Mouse (Mus musculus) neural tube, embryonic 15.5 days (tissue): Measurements from ENCODE around the gene Mcu. TPM values are rescaled to one million over a fixed set of nuclear protein-coding genes. Genes with fewer than 3 reads are reported as not detected.
A peak's percentile ranks its signal among the peaks of the same experiment; 100 is the strongest.

ENCODE experiments used
- ATAC-seq: fragments of 200-750 bp; cut with Nextera tagmentation; 2 replicates; pipeline ENCODE4 v1.8.0; 2017; ENCODE audit warnings: mild to moderate bottlenecking, moderate TSS enrichment, moderate library complexity; ENCODE audit not compliant: low FRiP score
- H3K27ac ChIP-seq: fragments of 300-500 bp; sonication (generic); replicated peaks from 2 replicates; pipeline ENCODE4 v1.5.1; 2015; ENCODE audit warnings: mild to moderate bottlenecking, inconsistent platforms
- H3K27me3 ChIP-seq: fragments of 300-500 bp; sonication (generic); replicated peaks from 2 replicates; pipeline ENCODE4 v1.6.1; 2015; ENCODE audit warnings: inconsistent platforms
- H3K36me3 ChIP-seq: fragments of 300-500 bp; sonication (generic); 2 replicates; pipeline ENCODE4 v1.6.1; 2015; ENCODE audit warnings: inconsistent platforms
- H3K4me1 ChIP-seq: fragments of 300-500 bp; sonication (generic); 2 replicates; pipeline ENCODE4 v1.6.1; 2015; ENCODE audit warnings: inconsistent platforms
- H3K4me2 ChIP-seq: fragments of 300-500 bp; sonication (generic); 2 replicates; pipeline ENCODE4 v1.6.1; 2015; ENCODE audit warnings: inconsistent platforms, mild to moderate bottlenecking, moderate library complexity
- H3K4me3 ChIP-seq: fragments of 300-500 bp; sonication (generic); replicated peaks from 2 replicates; pipeline ENCODE4 v1.5.1; 2015; ENCODE audit warnings: mild to moderate bottlenecking, inconsistent platforms
- H3K9ac ChIP-seq: fragments of 300-500 bp; sonication (generic); replicated peaks from 2 replicates; pipeline ENCODE4 v1.6.1; 2015; ENCODE audit warnings: mild to moderate bottlenecking, inconsistent platforms
- H3K9me3 ChIP-seq: fragments of 300-500 bp; sonication (generic); replicated peaks from 2 replicates; pipeline ENCODE4 v1.6.1; 2016; ENCODE audit warnings: inconsistent platforms
- WGBS: fragments of 180-500 bp; shearing (Covaris S2); methylation state at CpG from one replicate; pipeline ENCODE4 v1.1.7; 2015; ENCODE audit warnings: mixed read lengths; 5-methylcytosine and 5-hydroxymethylcytosine counted together
- polyA plus RNA-seq: library from polyadenylated mRNA; unstranded; fragments of >200 nt; fragmentation: Nextera tagmentation; extraction: Ambion mirVana; gene quantifications from 2 replicates; pipeline ENCODE4 v1.2.1, GENCODE M21; 2015

The Mcu gene
- polyA plus RNA-seq, 1 experiment from 2014 or later, result 49.2 TPM

- ATAC-seq, result no peak
- H3K4me3 ChIP-seq, result no peak overlapping the region
- WGBS, result 42% methylated on average over 7 of the region's 7 CpGs
- no peaks in the 10 kb centered on the region for H3K27me3 ChIP-seq
- H3K27ac ChIP-seq, result no peak overlapping the region
- peaks cover 2% of the 10 kb centered on the region; the same call in 1 of the 2 replicates for H3K9me3 ChIP-seq
- no peak overlapping the region for H3K9ac ChIP-seq
- H3K4me2 ChIP-seq, result no peak overlapping the region
- no peaks in the 10 kb centered on the region for H3K4me1 ChIP-seq
- H3K36me3 ChIP-seq, result peaks cover 4% of the 10 kb centered on the region; the same call in 1 of the 2 replicates
These were observed 69.1 kb downstream of the Mcu start for GRCm38 (mm10) chr10:59547426-59547825.

DNA sequence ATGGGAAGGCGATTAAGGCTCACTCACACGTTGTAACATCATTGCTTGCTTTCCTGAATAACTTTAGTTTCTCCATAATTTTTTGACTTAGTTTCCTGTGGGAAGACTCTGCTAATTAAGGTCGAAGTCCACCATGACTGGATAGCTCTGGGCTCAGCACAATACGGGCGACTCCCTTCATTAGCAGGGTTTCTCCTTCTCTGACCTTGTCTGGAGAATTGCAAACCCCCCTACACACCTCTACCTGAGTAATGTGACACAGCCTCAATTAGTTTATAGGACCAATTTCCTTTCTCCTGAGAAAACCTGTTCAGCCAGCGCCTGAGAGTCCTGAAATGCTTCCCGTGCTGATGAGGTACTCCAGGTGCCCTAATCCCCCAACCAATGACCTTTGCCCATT lies 71.3 kb downstream of the Mcu start:
- no peak overlapping the region for H3K9ac ChIP-seq
- 93% methylated on average over 7 of the region's 7 CpGs for WGBS
- no peaks in the 10 kb centered on the region for H3K27me3 ChIP-seq
- no peak overlapping the region for H3K4me3 ChIP-seq
- no peak overlapping the region for H3K4me2 ChIP-seq
- peaks cover 2% of the 10 kb centered on the region; the same call in 1 of the 2 replicates for H3K9me3 ChIP-seq
- peaks cover 4% of the 10 kb centered on the region; the same call in 1 of the 2 replicates for H3K36me3 ChIP-seq
- H3K4me1 ChIP-seq, result peaks cover 10% of the 10 kb centered on the region
- H3K27ac ChIP-seq, result no peak overlapping the region
- no peak for ATAC-seq

DNA sequence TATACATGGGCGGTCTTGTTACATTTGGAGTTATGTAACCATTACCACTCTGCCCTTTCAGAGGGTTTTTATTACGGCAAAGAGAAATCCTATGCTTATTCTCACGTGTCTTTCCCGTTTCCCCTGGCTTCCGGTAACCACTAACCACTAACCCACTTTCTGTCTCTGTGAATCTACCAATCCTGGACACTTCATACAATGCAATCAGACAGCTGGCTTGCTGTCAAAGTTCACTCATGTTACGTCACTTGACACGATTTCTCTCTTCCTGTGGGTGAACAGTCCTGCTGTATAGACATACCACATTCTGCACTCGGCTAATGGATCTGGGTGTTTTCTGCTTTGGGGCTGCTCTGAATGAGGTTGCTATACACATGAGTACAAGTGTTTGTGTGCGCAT lies 73.1 kb downstream of the Mcu start:
- peaks cover 4% of the 10 kb centered on the region; the same call in 1 of the 2 replicates for H3K36me3 ChIP-seq
- peaks cover 2% of the 10 kb centered on the region; the same call in 1 of the 2 replicates for H3K9me3 ChIP-seq
- no peak overlapping the region for H3K4me3 ChIP-seq
- H3K4me2 ChIP-seq, result no peak overlapping the region
- no peak for ATAC-seq
- H3K9ac ChIP-seq, result no peak overlapping the region
- H3K27ac ChIP-seq, result no peak overlapping the region
- WGBS, result 89% methylated on average over 9 of the region's 9 CpGs
- no peaks in the 10 kb centered on the region for H3K27me3 ChIP-seq
- H3K4me1 ChIP-seq, result peaks cover 28% of the 10 kb centered on the region

DNA sequence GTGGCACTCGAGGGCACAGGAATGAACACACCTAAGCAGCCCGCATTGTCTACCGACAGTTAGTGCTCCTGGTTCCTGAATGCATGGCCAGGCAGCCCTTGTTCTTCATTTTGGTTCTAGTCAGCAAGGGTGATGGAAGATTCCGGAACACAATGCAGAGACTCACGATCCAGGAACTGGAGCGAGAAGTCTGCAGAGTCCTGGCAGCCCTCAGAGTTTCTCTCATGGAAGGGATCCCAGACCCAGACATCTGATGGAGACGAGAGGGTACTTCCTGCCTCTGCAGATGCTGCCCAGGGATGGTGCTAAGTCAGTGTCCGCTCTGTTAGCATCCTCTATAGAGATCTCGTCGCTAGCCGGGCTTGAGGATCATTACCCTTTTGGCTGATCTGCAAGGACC lies 75.0 kb downstream of the Mcu start:
- no peak overlapping the region for H3K4me2 ChIP-seq
- H3K9me3 ChIP-seq, result peaks cover 2% of the 10 kb centered on the region; the same call in 1 of the 2 replicates
- peaks cover 33% of the 10 kb centered on the region for H3K4me1 ChIP-seq
- 83% methylated on average over 11 of the region's 11 CpGs for WGBS
- no peaks in the 10 kb centered on the region for H3K27me3 ChIP-seq
- H3K9ac ChIP-seq, result no peak overlapping the region
- no peak overlapping the region for H3K4me3 ChIP-seq
- no peak overlapping the region for H3K27ac ChIP-seq
- no peak for ATAC-seq
- H3K36me3 ChIP-seq, result peaks cover 4% of the 10 kb centered on the region; the same call in 1 of the 2 replicates

- Histone ChIP-seq H3K4me2 (no peak overlapping the region), H3K27me3 (no peaks in the 10 kb centered on the region), H3K4me3 (no peak overlapping the region), H3K9ac (no peak overlapping the region), H3K27ac (no peak overlapping the region), H3K4me1 (peaks cover 33% of the 10 kb centered on the region), H3K9me3 (no peaks in the 10 kb centered on the region), H3K36me3 (no peaks in the 10 kb centered on the region)
- WGBS, result 79% methylated on average over 3 of the region's 3 CpGs
- ATAC-seq, result no peak
These were observed 75.9 kb downstream of the Mcu start for GRCm38 (mm10) chr10:59540596-59540995.

DNA sequence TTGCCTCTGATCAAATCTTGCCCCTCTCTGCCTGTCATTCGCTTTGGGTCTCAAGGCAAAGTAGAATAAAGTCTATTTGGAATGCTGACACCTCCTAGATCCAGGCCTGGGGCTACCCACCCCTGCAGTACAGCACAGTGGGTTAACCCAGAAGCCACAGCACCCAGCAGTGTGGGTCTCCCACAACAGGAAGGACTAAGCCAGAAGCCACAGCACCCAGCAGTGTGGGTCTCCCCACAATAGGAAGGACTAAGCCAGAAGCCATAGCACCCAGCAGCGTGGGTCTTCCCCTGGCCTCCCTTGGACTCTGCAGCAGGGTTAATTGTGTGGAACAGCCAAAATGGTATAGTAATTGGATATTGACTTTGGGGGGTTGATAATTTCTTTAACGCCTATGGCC lies 76.4 kb downstream of the Mcu start:
- Histone ChIP-seq H3K4me1 (peaks cover 33% of the 10 kb centered on the region), H3K9ac (no peak overlapping the region), H3K36me3 (no peaks in the 10 kb centered on the region), H3K4me3 (no peak overlapping the region), H3K9me3 (no peaks in the 10 kb centered on the region), H3K27me3 (no peaks in the 10 kb centered on the region), H3K4me2 (peak overlapping the region; percentile 61; the same call in 1 of the 2 replicates), H3K27ac (peak overlapping the region; percentile 67)
- ATAC-seq, result no peak
- WGBS, result 57% methylated on average over 3 of the region's 3 CpGs

DNA sequence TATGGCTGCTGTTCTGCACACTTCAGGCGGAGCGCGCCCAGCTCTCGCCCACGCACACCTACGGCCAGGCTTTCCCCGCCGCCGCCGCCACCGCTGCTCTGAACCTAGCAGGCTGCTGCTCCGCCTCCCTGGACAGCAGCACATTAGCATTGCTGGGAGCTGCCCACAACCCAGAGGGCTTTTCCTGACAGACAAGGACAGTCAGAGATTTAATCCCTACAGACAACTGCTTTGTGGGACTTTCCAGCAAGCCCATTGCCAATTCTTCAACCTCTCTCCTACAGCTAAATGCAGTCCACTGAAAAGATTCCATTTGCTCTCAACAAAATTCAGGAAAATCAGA lies 77.0 kb downstream of the Mcu start:
- Histone ChIP-seq H3K36me3 (no peaks in the 10 kb centered on the region), H3K4me3 (peak overlapping the region; percentile 30), H3K27ac (peak overlapping the region; percentile 67), H3K4me1 (peaks cover 33% of the 10 kb centered on the region), H3K4me2 (peak overlapping the region; percentile 61), H3K9me3 (no peaks in the 10 kb centered on the region), H3K9ac (peak overlapping the region; percentile 32; the same call in 1 of the 2 replicates), H3K27me3 (no peaks in the 10 kb centered on the region)
- ATAC-seq, result peak; percentile 72
- WGBS, result 0% methylated on average over 12 of the region's 12 CpGs

- ATAC-seq, result peak; percentile 61
- Histone ChIP-seq H3K9ac (peak overlapping the region; percentile 32; the same call in 1 of the 2 replicates), H3K27ac (peak overlapping the region; percentile 67), H3K9me3 (no peaks in the 10 kb centered on the region), H3K36me3 (no peaks in the 10 kb centered on the region), H3K4me3 (peak overlapping the region; percentile 30), H3K4me2 (peak overlapping the region; percentile 61), H3K27me3 (no peaks in the 10 kb centered on the region), H3K4me1 (peaks cover 33% of the 10 kb centered on the region)
- 26% methylated on average over 17 of the region's 17 CpGs for WGBS
These were observed 77.5 kb downstream of the Mcu start for GRCm38 (mm10) chr10:59538767-59539532.

GRCm38 (mm10) chr10:59538063-59538462 lies 78.4 kb downstream of the Mcu start:
- Histone ChIP-seq H3K4me3 (no peak overlapping the region), H3K36me3 (no peaks in the 10 kb centered on the region), H3K4me2 (0 out of 2 replicates have a peak overlapping the region, but pooled peaks have one; percentile 61), H3K4me1 (peaks cover 33% of the 10 kb centered on the region), H3K9me3 (no peaks in the 10 kb centered on the region), H3K27me3 (no peaks in the 10 kb centered on the region), H3K27ac (peak overlapping the region; percentile 67), H3K9ac (no peak overlapping the region)
- no peak for ATAC-seq
- WGBS, result 41% methylated on average over 6 of the region's 6 CpGs

DNA sequence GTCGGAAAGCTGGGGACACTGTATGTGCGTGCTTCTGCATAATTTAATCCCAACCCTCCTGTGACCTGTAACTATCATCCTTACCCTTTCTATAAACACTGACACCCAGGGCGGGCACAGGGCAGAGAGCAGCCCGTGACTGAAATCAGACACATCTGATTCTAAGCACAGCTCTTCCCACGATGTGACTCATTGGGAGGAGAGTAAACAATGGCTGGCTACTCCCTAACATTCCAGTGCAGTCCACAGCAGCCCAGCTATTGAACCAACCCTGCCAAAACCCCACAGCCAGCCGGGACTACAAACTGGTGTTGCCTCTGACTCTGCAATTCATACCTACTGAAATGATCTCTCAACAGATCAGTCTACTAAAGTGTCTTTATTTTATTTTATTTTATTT lies 78.9 kb downstream of the Mcu start:
- Histone ChIP-seq H3K4me3 (no peak overlapping the region), H3K9me3 (no peaks in the 10 kb centered on the region), H3K27ac (peak overlapping the region; percentile 67; the same call in 1 of the 2 replicates), H3K4me1 (peaks cover 33% of the 10 kb centered on the region), H3K9ac (no peak overlapping the region), H3K27me3 (no peaks in the 10 kb centered on the region), H3K36me3 (no peaks in the 10 kb centered on the region), H3K4me2 (no peak overlapping the region)
- 67% methylated on average over 6 of the region's 6 CpGs for WGBS
- no peak for ATAC-seq

DNA sequence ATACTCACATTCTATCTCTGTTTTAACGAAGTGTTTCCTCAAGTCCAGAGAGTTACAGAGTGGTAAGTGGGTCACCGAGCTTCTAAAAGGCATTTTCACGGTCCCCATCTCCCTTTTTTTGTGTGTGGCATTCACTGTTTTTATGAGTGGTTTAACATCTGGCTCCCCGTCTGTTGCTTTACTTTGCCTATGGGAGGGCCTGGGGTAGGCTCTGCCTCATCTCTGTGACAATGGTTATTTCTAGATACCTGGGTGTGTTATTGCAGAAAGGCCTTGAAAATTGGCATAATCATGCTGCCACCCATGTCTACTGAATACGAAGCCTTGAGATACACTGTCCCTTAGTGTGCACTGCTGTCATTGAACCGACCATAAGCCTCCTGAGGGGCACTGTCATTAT lies 84.2 kb downstream of the Mcu start:
- no peak overlapping the region for H3K9ac ChIP-seq

GRCm38 (mm10) chr10:59527819-59528218 lies 88.7 kb downstream of the Mcu start:
- Histone ChIP-seq H3K9me3 (no peaks in the 10 kb centered on the region), H3K4me1 (peaks cover 3% of the 10 kb centered on the region; the same call in 1 of the 2 replicates), H3K36me3 (no peaks in the 10 kb centered on the region), H3K4me2 (no peak overlapping the region), H3K27me3 (no peaks in the 10 kb centered on the region), H3K27ac (no peak overlapping the region), H3K9ac (no peak overlapping the region), H3K4me3 (no peak overlapping the region)
- no peak for ATAC-seq
- WGBS, result 94% methylated on average over 5 of the region's 5 CpGs

More for the DNA sequence above, 84.2 kb downstream of the Mcu start:
- Histone ChIP-seq H3K36me3 (no peaks in the 10 kb centered on the region), H3K4me1 (0 out of 2 replicates have a peak, but pooled peaks cover 2% of the 10 kb centered on the region), H3K27ac (no peak overlapping the region), H3K9me3 (no peaks in the 10 kb centered on the region), H3K4me2 (no peak overlapping the region), H3K4me3 (no peak overlapping the region), H3K27me3 (no peaks in the 10 kb centered on the region)
- ATAC-seq, result no peak
- 73% methylated on average over 6 of the region's 6 CpGs for WGBS
